Mouse (Mus musculus): ENCODE measurements around the gene Ccl4. TPM values are rescaled to one million over a fixed set of nuclear protein-coding genes. Genes with fewer than 3 reads are reported as not detected.

The Ccl4 gene
- polyA plus RNA-seq, 1 experiment from 2014 or later = 0.46 TPM

DNA sequence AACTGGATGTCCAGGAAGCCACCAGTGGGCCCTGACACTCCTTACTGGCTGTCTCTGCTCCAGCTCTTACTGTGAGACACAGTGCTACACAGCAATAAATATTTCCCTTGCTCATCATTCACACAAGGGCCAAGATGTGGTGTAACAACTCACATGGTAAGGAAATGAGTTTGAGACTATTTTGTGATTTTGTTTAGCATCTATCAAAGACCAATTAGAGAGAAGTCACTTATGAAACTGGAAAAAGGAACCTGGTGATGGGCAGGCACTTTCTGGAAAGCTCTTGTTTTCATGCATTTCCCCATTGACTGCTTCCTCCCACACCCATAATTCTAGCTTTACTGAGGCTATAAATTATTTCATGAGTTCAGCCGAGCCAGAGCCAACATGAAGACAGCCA is 41.3 kb downstream of the Ccl4 start, which contains the start of gene Wfdc17:
Wfdc17 (plus strand) TSS at position 287 of the 400 bp plus-strand sequence.
- Histone ChIP-seq H3K4me3 (no peak within 1 kb of the TSS), H3K27ac (no peak within 1 kb of the TSS), H3K36me3 (replicated peaks) (no peaks in the 10 kb centered on the region), H3K4me1 (no peaks in the 10 kb centered on the region), H3K9me3 (no peaks in the 10 kb centered on the region), H3K27me3 (ENCODE audit: poor library complexity, severe bottlenecking) (no peaks in the 10 kb centered on the region)
- 74% methylated on average over 1 of the region's 1 CpGs for WGBS
- DNase-seq (ENCODE audit: extremely low spot score, low spot score) = no peak

DNA sequence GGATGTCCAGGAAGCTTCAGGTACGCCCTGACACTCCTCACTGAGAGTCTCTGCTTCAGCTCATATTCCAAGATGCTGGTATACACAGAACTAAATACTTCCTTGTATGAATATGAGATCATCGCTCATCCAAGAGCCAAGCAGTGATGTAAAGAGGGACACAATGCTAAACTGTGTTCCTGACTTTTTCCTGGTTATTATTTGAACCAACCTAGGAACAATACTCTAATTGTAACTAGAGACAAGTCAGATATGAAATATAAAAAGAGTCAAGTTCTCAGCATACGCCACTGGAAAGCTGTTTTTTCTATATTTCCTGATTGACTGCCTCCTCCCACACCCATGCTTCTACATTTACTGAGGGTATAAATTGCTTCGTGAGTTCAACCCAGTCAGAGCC is 46.3 kb downstream of the Ccl4 start, which contains the start of gene Wfdc18:
Wfdc18 (plus strand) TSS at position 301 of the 400 bp plus-strand sequence.
- no peaks in the 10 kb centered on the region for H3K9me3 ChIP-seq
- WGBS = 80% methylated on average over 4 of the region's 4 CpGs
- no peaks in the 10 kb centered on the region for H3K36me3 ChIP-seq (replicated peaks)
- no peak within 1 kb of the TSS for H3K4me3 ChIP-seq
- H3K4me1 ChIP-seq = no peaks in the 10 kb centered on the region
- H3K27ac ChIP-seq = no peak within 1 kb of the TSS
- no peak for DNase-seq (ENCODE audit: extremely low spot score, low spot score)
- H3K27me3 ChIP-seq (ENCODE audit: poor library complexity, severe bottlenecking) = no peaks in the 10 kb centered on the region

DNA sequence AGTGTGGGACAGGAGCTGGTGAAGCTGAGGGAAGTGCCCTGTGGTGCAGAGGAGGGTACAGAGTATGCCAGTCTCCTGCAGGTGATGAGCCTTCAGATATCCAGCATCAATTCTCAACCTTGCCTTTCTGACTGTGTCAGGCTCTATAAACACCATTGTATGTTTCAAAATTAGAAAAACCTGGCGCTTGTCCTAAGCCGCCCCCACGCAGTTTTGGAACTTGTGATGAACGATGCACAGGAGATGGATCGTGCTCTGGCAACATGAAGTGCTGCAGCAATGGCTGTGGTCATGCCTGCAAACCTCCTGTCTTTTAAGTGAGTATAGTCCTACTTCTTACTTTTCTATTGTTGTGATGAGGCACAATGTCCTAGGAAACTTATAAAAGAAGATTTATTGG is 47.3 kb downstream of the Ccl4 start:
- no peaks in the 10 kb centered on the region for H3K36me3 ChIP-seq (replicated peaks)
- no peaks in the 10 kb centered on the region for H3K27me3 ChIP-seq (ENCODE audit: poor library complexity, severe bottlenecking)
- no peak overlapping the region for H3K27ac ChIP-seq
- H3K4me1 ChIP-seq = no peaks in the 10 kb centered on the region
- 91% methylated on average over 5 of the region's 5 CpGs for WGBS
- no peak for DNase-seq (ENCODE audit: extremely low spot score, low spot score)
- H3K4me3 ChIP-seq = no peak overlapping the region
- no peaks in the 10 kb centered on the region for H3K9me3 ChIP-seq

DNA sequence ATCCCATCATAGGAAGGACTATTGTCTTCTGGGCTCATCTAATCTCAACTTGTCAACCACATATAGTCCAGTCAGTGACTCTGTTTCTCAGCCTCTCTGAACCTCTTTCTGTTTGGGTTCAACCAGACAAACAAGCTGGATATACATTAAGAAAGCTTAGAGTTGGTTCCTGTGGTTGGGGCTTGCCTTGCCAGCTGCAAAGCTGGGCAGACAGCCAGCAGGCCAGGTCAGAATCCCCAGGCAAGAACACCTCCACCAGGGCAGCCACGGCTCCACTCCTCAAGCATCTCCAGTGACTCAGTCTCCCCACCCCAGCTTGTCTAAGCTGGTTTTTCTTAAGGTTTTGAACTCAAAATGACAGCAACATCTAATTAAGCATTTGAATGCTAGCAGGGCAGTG is 50.3 kb downstream of the Ccl4 start:
- H3K27me3 ChIP-seq (ENCODE audit: poor library complexity, severe bottlenecking) = no peaks in the 10 kb centered on the region
- no peaks in the 10 kb centered on the region for H3K9me3 ChIP-seq
- no peaks in the 10 kb centered on the region for H3K4me1 ChIP-seq
- 89% methylated on average over 1 of the region's 1 CpGs for WGBS
- H3K36me3 ChIP-seq (replicated peaks) = no peaks in the 10 kb centered on the region
- DNase-seq (ENCODE audit: extremely low spot score, low spot score) = no peak
- H3K4me3 ChIP-seq = no peak overlapping the region
- no peak overlapping the region for H3K27ac ChIP-seq

DNA sequence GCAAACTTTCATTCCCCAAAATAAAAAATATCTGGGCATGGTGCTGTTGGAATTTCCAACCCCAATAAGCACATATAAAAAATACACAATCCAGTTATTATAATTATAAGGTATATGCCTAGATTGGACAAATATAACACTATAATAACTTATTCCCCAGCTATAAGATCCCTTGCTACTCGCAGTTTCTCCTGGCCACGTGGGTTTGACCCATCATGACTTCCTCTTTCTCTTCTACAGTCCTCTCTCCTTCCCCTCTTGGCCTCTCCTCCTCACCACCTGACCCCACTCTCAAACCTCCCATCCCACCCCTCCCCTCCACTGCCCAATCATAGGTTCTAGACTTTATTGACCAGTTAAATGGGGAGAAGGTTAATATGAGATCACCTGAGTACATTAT is 51.5 kb downstream of the Ccl4 start:
- no peaks in the 10 kb centered on the region for H3K36me3 ChIP-seq (replicated peaks)
- WGBS = 93% methylated on average over 2 of the region's 2 CpGs
- no peaks in the 10 kb centered on the region for H3K27me3 ChIP-seq (ENCODE audit: poor library complexity, severe bottlenecking)
- no peaks in the 10 kb centered on the region for H3K9me3 ChIP-seq
- no peak overlapping the region for H3K27ac ChIP-seq
- DNase-seq (ENCODE audit: extremely low spot score, low spot score) = no peak
- no peak overlapping the region for H3K4me3 ChIP-seq
- no peaks in the 10 kb centered on the region for H3K4me1 ChIP-seq

Other genes with a start within 250 kb of the Ccl4 start
- 0.07 TPM in 1 of 2 replicates, not detected in the other for gene Gas2l2, start 233.1 kb upstream of the Ccl4 start, polyA plus RNA-seq (2016; fragmentation: Nextera tagmentation; extraction: Ambion mirVana)
- 0.25 and 0.36 TPM in 2 replicates for gene 1700020L24Rik, start 224.9 kb upstream of the Ccl4 start, polyA plus RNA-seq (2016; fragmentation: Nextera tagmentation; extraction: Ambion mirVana)
- 0.70 and 1.1 TPM in 2 replicates for gene Mmp28, start 199.5 kb upstream of the Ccl4 start, polyA plus RNA-seq (2016; fragmentation: Nextera tagmentation; extraction: Ambion mirVana)
- 14.2 and 14.6 TPM in 2 replicates for gene Taf15, start 189.5 kb upstream of the Ccl4 start, polyA plus RNA-seq (2016; fragmentation: Nextera tagmentation; extraction: Ambion mirVana)
- not detected in 2 replicates for gene Heatr9, start 140.4 kb upstream of the Ccl4 start, polyA plus RNA-seq (2016; fragmentation: Nextera tagmentation; extraction: Ambion mirVana)
- gene Ccl5, start 132.1 kb upstream of the Ccl4 start, polyA plus RNA-seq (2016; fragmentation: Nextera tagmentation; extraction: Ambion mirVana) = 0.22 TPM in 1 of 2 replicates, not detected in the other
- 0.55 and 1.4 TPM in 2 replicates for gene Ccl9, start 83.9 kb upstream of the Ccl4 start, polyA plus RNA-seq (2016; fragmentation: Nextera tagmentation; extraction: Ambion mirVana)
- gene Ccl6, start 69.5 kb upstream of the Ccl4 start, polyA plus RNA-seq (2016; fragmentation: Nextera tagmentation; extraction: Ambion mirVana) = 2.1 and 2.2 TPM in 2 replicates
- gene Rpl9-ps1, start 17.0 kb upstream of the Ccl4 start, polyA plus RNA-seq (2016; fragmentation: Nextera tagmentation; extraction: Ambion mirVana) = not detected in 2 replicates
- gene Ccl3, start 13.2 kb upstream of the Ccl4 start, polyA plus RNA-seq (2016; fragmentation: Nextera tagmentation; extraction: Ambion mirVana) = 0.36 and 0.83 TPM in 2 replicates
- 0.32 TPM in 1 of 2 replicates, not detected in the other for gene Wfdc17, start 41.4 kb downstream of the Ccl4 start, polyA plus RNA-seq (2016; fragmentation: Nextera tagmentation; extraction: Ambion mirVana)
- not detected in 2 replicates for gene Wfdc18, start 46.4 kb downstream of the Ccl4 start, polyA plus RNA-seq (2016; fragmentation: Nextera tagmentation; extraction: Ambion mirVana)
- not detected in 2 replicates for gene Wfdc21, start 84.4 kb downstream of the Ccl4 start, polyA plus RNA-seq (2016; fragmentation: Nextera tagmentation; extraction: Ambion mirVana)
- 27.9 and 28.4 TPM in 2 replicates for gene Heatr6, start 91.1 kb downstream of the Ccl4 start, polyA plus RNA-seq (2016; fragmentation: Nextera tagmentation; extraction: Ambion mirVana)
- gene Hnf1b, start 187.5 kb downstream of the Ccl4 start, polyA plus RNA-seq (2016; fragmentation: Nextera tagmentation; extraction: Ambion mirVana) = not detected in 2 replicates